Mouse (Mus musculus): ENCODE measurements around the gene Nudcd2. TPM values are rescaled to one million over a fixed set of nuclear protein-coding genes. Genes with fewer than 3 reads are reported as not detected.

Gene Nudcd2
- 95.1 and 122 TPM in 2 replicates for polyA plus RNA-seq (2012; rRNA removed)

GRCm38 (mm10) chr11:40733339-40734174 lies at the start of gene Nudcd2, which contains the start of gene Hmmr:
Nudcd2 (plus strand) TSS chr11:40733667.
Hmmr (minus strand) TSS chr11:40733422.

GRCm38 (mm10) chr11:40695103-40695502 lies 38.4 kb upstream of the Nudcd2 start, which contains the start of gene Mat2b:
Mat2b (minus strand) TSS chr11:40695203.

GRCm38 (mm10) chr11:40755109-40755627 lies 21.7 kb downstream of the Nudcd2 start, which contains the start of gene Ccng1:
Ccng1 (minus strand) TSS chr11:40755311.

Other genes with a start within 250 kb of the Nudcd2 start
- gene Mat2b, start 38.5 kb upstream of the Nudcd2 start, polyA plus RNA-seq (2012; rRNA removed): 77.6 and 80.6 TPM in 2 replicates
- gene Hmmr, start 245 bp upstream of the Nudcd2 start, polyA plus RNA-seq (2012; rRNA removed): 33.4 and 39.5 TPM in 2 replicates
- gene Ccng1, start 21.6 kb downstream of the Nudcd2 start, polyA plus RNA-seq (2012; rRNA removed): 19.1 and 20.0 TPM in 2 replicates